Mouse (Mus musculus): ENCODE results near the gene Nme3. TPM values are rescaled to one million over a fixed set of nuclear protein-coding genes. Genes with fewer than 3 reads are reported as not detected.
"Not testable (repeated sequence)": the region's sequence is repeated elsewhere in the genome, so short reads cannot be mapped to it uniquely, and the experiment has no call there.

The Nme3 gene
- total RNA-seq, 2 experiments from 2014 or later = 7.7 to 9.8 TPM

- no peak for DNase-seq
These were observed 2.9 kb downstream of the Nme3 start for GRCm38 (mm10) chr17:24899153-24899552.

- no peak for DNase-seq
These were observed 3.7 kb downstream of the Nme3 start for GRCm38 (mm10) chr17:24900014-24900413.

- DNase-seq = no peak
These were observed 5.8 kb downstream of the Nme3 start for GRCm38 (mm10) chr17:24902124-24902523.

GRCm38 (mm10) chr17:24902671-24903474 lies 6.6 kb downstream of the Nme3 start:
- no peak for DNase-seq

- no peak for DNase-seq
These were observed 7.5 kb downstream of the Nme3 start for GRCm38 (mm10) chr17:24903767-24904166.

GRCm38 (mm10) chr17:24907591-24907990 lies 11.3 kb downstream of the Nme3 start:
- DNase-seq = no peak

- DNase-seq = no peak
These were observed 17.7 kb downstream of the Nme3 start for GRCm38 (mm10) chr17:24913984-24914383.

GRCm38 (mm10) chr17:24923246-24923645 lies 26.9 kb downstream of the Nme3 start:
- DNase-seq = no peak

- no peak for DNase-seq
These were observed 33.2 kb downstream of the Nme3 start for GRCm38 (mm10) chr17:24929506-24929905.

GRCm38 (mm10) chr17:24932431-24932830 lies 36.1 kb downstream of the Nme3 start:
- no peak for DNase-seq

- DNase-seq = no peak
These were observed 36.9 kb downstream of the Nme3 start for GRCm38 (mm10) chr17:24933163-24933562.

GRCm38 (mm10) chr17:24934926-24935325 lies 38.6 kb downstream of the Nme3 start:
- DNase-seq = no peak

GRCm38 (mm10) chr17:24935666-24936065 lies 39.4 kb downstream of the Nme3 start:
- DNase-seq = no peak

GRCm38 (mm10) chr17:24936259-24937237 lies 40.2 kb downstream of the Nme3 start, which contains the start of gene Mapk8ip3:
Gene Mapk8ip3, minus strand, starts transcription at chr17:24936977.
- peak; percentile 94 for DNase-seq

- no peak for DNase-seq
These were observed 41.0 kb downstream of the Nme3 start for GRCm38 (mm10) chr17:24937266-24937665.

GRCm38 (mm10) chr17:24942453-24942852 lies 46.2 kb downstream of the Nme3 start:
- DNase-seq = not testable (repeated sequence)

GRCm38 (mm10) chr17:24943036-24943435 lies 46.7 kb downstream of the Nme3 start:
- DNase-seq = no peak

GRCm38 (mm10) chr17:24943589-24943988 lies 47.3 kb downstream of the Nme3 start:
- DNase-seq = not testable (repeated sequence)

Measured in gastrocnemius, postnatal 25 days (tissue).